Mouse (Mus musculus) bone marrow macrophage, adult 2 months (primary cell): ENCODE measurements around the gene Mettl7a2.

Experiments
- CTCF ChIP-seq: IDR thresholded peaks from 2 replicates; pipeline ENCODE4 v1.5.1; 2012; ENCODE audit warnings: low read depth, mild to moderate bottlenecking, low read length, moderate library complexity
- POLR2A ChIP-seq: IDR thresholded peaks from 2 replicates; pipeline ENCODE4 v1.6.1; 2012; ENCODE audit warnings: mild to moderate bottlenecking, low read depth, low read length, borderline replicate concordance

- TF ChIP-seq CTCF (no peak), POLR2A (no peak)
Measured at GRCm38 (mm10) chr15:100364242-100364641, 11.2 kb downstream of the Mettl7a2 start, which contains the start of gene Higd1c.
